18 mouse cellular contexts compared by ENCODE assay signal in the genomic region with DNA sequence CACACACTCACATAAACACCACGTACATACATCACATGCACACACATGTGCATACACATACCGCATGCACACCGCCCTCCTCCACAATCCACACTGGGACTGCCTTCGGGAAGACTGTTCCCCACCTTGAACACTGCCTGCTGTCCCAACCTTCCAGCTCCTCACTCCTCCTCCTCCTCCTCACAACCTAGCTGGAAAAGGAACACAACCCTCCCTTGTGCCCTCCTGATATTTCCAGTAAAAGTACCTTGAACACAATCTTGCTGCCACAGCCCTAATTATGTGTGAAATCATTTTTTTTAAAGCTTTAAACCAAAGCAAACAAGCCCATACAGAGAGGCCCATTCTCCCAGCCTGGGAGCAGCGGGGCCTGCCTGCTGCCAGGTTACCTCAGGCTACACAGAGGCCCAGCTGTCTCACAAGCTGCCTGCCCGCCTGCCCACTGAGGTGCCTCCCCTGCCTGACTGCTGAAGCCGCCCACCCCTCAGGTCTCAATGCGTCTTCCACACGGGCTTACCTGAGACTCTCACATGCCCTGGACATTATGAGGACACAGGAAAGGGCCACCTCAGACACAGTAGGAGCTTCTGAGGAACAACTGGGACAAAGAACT. TPM values are rescaled to one million over a fixed set of nuclear protein-coding genes. Genes with fewer than 3 reads are reported as not detected.
DNase-seq lines count a peak whose midpoint lies in the region; TF ChIP-seq lines count a peak whose summit lies in the region.
"Had no signal": no experiment of that assay in that cellular context is flagged by ENCODE, and none has a peak within 500 bp of the region (broad histone marks: within the 10 kb centered on the region; RNA-seq: fewer than 3 reads in every experiment).

No protein-coding gene starts in this region.

- peak; percentile 79 for DNase-seq in heart, adult 11 months
- no peak for DNase-seq in heart, postnatal 25 days (ENCODE audit: low spot score)
- DNase-seq in right cerebral cortex, postnatal 4 days, result peak; percentile 4
- DNase-seq in right cerebral cortex, adult 18-20 months, result no peak
- peak; percentile 21 to 23 for DNase-seq in layer of hippocampus, postnatal 36 days
- DNase-seq in lung, adult 2 months, result no peak
- no peak for DNase-seq in lung, postnatal 4 days
- DNase-seq: adrenal gland, postnatal 25 days; cerebellum, postnatal 36 days; gastrocnemius, postnatal 36 days; liver; lung, adult 18-20 months; thymus, adult 18-20 months had no signal

- no peak overlapping the region for H3K4me3 ChIP-seq in lung, adult 2 months (replicated peaks; ENCODE audit: extremely low read depth, low read depth, low read length)
- H3K4me3 ChIP-seq: heart, embryonic 13.5 days had no signal

- intact Hi-C loops in heart, postnatal 25 days (cut with DNase I), result no loop called here

- no peaks in the 10 kb centered on the region for H3K4me1 ChIP-seq in lung, adult 2 months (ENCODE audit: control insufficient read depth, insufficient read depth, low read length)
- H3K4me1 ChIP-seq: heart, embryonic 13.5 days had no signal

- TF ChIP-seq CTCF in lung, adult 2 months (IDR thresholded peaks at IDR 0.05; ENCODE audit: insufficient read depth, low read length), result no peak

- WGBS in lung, adult 2 months, result 67% methylated on average over 9 of the region's 9 CpGs

- no peak for TF ChIP-seq POLR2A in lung, adult 2 months (IDR thresholded peaks at IDR 0.05; ENCODE audit: borderline replicate concordance, extremely low read depth, low read depth, low read length)

RNA-seq across cellular contexts. Expression of gene Acan, which starts 31.9 kb away (rescaled TPM):
- total RNA-seq in heart, postnatal 25 days (2021), result under 1 TPM; 0.20 to 0.29 TPM
- 1 to 10 TPM; 3.2 to 3.9 TPM for total RNA-seq in layer of hippocampus, postnatal 36 days (2021)
- 0.06 and 0.59 TPM in 2 replicates for polyA plus RNA-seq in lung, adult 2 months (2012; rRNA removed)
- total RNA-seq: hematopoietic stem cell, adult 5-6 weeks; MEL had no signal
- polyA plus RNA-seq: CD4-positive, CD25-positive, alpha-beta regulatory T cell, adult 4 months; inflammation-experienced regulatory T-cells, adult 6 months had no signal

Comparison
In these comparisons a context has a peak if more than half of its experiments do, and no peak if none do; other contexts are left out.
1. DNase-seq: peak in heart, adult 11 months (single experiment), right cerebral cortex, postnatal 4 days (single experiment) and layer of hippocampus, postnatal 36 days (2 of 2); none in heart, postnatal 25 days (single experiment), right cerebral cortex, adult 18-20 months (single experiment), lung, adult 2 months (single experiment) and lung, postnatal 4 days (0 of 2).